Mouse (Mus musculus): ENCODE data around the gene Palm2.

Gene Palm2

DNA sequence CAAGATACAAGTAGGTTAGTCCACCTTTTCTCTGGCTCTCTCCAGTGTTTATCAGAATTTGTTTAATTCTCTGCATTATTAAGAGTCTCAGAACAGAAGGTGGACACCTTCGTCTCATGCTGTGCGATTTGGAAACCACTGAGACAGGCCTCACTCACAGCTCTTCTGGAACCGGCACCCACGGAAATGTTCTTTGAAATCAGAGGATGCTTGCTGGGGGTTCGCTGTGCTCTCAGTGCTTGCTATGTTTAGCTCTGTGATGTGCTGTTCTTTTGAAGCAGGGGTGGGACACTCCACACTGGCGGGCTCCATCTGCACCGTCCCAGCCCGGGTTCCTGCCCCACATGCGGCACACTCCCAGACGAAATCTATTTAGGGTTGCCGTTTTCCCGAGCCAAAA is 222.3 kb downstream of the Palm2 start:
- no peak for DNase-seq (ENCODE audit: extremely low read depth, insufficient read length, low spot score)

DNA sequence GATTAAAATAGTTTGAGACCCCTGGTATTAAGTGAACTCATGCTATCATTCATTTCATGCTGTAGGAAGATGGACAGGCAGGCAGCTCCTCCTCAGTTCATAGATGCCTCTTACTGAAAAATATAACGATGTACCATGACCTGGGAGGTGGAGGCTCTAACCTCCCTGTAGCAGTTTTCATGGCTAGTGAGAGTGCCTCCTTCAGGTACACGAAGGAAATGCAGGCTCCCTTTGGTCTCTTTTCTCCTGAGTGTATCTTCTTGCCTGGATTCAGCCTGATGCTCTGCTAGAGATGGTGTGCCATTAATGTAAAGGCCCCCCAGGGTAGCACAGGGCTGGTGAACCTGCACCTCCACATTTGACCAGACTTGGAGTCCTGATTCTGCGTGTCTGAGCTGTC is 222.8 kb downstream of the Palm2 start:
- DNase-seq (ENCODE audit: extremely low read depth, insufficient read length, low spot score), result no peak

DNA sequence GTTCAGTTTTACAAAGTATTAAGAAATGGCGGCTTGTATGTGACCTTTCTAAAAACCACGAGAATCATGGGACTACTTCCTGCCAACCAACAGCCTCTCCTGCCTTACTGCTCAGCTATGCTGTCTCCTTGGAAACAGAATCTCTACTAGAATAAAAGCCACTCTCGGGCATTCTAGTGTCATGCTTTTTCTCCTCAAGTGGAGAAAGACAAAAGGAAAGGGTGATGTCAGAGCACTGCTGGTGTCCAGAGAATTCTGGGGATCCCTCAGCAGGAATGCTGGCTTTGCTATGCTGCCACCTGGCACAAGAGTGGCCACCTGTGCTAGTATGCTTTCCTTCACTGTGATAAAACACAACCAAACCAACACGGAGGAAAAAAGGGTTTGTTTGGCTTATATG is 226.4 kb downstream of the Palm2 start:
- DNase-seq (ENCODE audit: extremely low read depth, insufficient read length, low spot score), result no peak

DNA sequence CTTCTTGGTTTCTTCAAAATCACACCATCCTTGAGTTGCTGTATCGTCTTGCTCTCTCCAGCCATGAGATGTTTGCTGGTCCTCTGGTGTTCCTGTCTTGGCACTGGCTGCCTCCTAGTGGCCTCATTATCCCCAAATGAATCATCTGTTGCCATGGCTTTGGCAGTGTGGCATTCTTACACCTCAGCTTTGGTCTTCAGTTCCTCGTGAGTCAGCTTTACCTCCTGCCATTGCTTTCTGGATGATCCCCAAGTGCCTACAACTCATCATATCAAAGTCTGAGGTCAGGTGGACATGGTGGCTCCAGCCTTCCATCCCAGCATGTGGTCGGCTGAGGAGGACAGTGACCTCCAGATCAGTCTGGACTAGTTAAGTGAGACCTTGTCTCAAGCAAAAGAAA is 232.1 kb downstream of the Palm2 start:
- peak; percentile 72 for DNase-seq (ENCODE audit: extremely low read depth, insufficient read length, low spot score)

DNA sequence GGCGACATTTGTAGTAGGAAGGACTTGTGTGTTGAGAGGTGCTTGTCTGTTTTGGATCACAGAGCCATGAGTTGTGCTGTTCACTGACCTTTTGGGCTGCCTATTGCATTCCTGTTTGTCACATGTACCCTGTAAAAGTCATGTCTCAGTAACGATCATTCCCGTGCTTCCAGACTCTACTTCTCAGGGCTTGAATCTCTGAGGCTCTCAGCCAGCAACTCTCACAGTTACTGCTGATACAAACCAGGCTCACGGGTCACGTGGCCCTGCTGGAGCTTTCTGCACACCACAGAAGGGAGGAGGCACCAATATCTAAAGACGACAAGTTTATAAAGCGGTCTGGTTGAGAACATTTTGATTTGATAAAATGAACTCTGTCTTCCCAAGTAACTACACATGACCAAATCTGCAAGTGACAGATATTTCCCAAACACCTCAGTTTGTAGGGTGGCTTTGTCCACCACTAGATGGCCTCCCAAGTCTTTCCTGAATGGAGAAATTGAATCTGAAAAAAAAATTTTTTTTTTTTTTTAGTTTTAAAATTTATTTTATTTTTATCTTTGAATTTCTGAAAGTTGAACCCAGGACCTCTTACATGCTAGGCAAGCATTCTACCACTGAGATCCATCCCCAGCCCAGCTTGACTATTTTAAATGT is 236.9 kb downstream of the Palm2 start:
- DNase-seq (ENCODE audit: extremely low read depth, insufficient read length, low spot score), result no peak

DNA sequence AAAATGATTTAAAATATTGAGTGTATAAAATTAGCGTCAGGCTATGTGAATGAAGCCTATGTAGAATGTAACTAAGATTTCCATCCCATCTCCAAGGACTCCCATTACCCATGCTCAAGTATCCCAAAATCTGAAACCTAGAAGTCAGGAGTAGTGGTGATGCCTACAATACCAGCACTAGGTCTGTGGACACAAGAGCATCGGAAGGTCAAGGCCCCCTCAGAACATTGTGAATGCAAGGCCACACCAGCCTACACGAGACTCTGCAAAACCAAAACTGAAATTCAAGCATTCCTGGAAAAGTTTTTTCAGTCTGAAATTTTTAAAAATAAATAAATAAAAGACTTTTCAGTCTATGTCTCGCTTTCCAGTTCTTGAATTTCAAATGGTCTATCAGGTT is 238.5 kb downstream of the Palm2 start:
- no peak for DNase-seq (ENCODE audit: extremely low read depth, insufficient read length, low spot score)

DNA sequence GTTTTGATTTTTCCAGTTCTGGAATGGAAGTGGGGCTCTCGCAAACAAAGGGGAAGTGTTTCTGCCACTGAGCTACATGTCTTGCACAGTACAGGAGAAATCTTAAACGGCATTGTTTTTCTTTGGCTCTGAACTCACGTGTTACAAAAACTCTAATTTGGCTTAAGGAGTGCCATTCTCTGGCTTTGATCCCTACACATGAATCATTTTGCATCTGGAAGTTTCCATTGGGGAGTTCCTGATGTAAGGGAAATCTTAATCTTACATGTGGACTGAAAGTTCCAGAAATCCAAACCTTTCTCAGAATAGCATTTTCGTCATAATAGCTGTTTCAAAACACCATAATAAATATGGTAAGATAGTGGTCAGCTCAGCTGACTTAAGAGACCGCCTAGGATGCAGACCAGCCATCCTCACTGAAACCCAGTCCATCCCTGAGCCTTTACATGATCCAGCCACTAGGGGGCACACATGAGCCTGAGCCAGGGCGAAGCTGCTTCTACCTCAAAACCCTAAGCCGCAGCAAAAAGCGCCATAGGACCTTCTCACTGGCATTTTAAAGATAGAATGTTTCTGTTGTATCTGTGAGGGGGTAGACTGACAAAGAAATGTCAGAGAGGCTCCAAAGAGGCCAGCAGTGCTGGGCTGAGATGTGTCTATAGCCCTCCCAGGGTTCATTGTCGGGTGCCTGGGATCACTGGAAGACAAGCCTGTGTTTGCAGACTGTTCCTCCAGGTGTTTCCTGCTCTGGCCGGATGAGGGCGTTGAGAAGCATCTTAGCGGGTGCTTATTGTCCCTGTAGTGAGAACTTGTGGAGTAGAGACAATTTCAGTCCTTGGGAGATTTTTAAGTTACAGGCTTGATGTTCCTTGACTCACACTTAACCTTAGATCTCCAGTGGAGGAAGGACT is 239.2 kb downstream of the Palm2 start:
- DNase-seq (ENCODE audit: extremely low read depth, insufficient read length, low spot score), result peak; percentile 66

DNA sequence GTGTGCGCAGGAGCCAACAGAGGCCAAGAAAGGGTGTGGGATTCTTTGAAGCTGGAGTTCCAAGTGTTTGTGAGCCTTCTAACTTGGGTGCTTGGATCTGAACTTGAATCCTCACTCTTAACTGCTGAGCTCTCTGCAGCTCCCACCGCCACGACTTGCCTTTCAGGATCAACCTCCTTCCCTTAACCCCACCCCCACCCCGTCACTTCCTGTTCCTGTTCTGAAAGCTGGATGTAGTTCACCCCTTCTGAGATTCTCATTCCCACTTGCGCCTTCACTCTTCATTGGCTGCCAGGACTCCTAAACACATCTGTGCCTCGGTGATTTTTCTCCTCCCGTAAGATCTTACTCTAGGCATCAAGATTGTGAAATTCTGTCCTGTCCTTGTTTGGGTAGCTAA is 240.3 kb downstream of the Palm2 start:
- DNase-seq (ENCODE audit: extremely low read depth, insufficient read length, low spot score), result no peak

DNA sequence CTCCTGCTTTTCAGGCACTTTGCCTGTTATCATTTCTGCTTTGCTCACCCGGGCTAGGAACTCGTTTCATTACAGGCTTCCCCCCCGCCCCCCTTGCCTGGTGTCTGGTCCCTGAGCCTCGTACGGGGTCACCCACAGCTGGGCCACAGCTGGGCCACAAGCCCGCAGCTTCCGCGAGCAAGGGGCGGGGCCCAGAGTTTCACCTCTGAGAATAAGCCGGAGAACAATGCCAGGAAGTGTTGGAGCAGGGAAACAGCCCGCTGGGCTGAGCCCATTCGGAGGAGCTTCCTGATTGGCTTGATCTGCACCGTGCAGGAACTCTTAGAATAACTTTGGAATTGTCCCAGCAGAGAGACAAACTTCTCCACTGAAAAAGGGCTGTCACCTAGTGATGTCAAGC is 241.3 kb downstream of the Palm2 start:
- no peak for DNase-seq (ENCODE audit: extremely low read depth, insufficient read length, low spot score)

DNA sequence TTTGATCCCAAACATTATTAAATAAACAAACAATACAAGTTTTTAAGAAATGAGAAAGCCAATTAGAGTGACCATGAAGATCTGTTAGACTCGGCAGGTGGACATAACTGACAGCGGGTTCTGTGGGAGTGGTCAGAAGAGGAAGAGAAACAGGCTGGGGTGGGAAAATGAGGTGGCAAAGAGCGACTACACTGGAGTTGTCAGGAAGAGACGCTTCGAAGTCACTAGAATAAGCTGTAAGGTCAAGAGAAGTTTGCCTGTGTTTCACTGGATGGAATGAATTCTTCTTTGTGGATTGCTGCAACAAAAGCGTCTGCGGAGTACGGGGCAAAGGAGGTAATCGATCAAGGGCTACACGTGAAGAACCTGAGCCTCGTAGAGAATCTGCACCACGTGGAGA is 243.9 kb downstream of the Palm2 start:
- DNase-seq (ENCODE audit: extremely low read depth, insufficient read length, low spot score), result no peak

DNA sequence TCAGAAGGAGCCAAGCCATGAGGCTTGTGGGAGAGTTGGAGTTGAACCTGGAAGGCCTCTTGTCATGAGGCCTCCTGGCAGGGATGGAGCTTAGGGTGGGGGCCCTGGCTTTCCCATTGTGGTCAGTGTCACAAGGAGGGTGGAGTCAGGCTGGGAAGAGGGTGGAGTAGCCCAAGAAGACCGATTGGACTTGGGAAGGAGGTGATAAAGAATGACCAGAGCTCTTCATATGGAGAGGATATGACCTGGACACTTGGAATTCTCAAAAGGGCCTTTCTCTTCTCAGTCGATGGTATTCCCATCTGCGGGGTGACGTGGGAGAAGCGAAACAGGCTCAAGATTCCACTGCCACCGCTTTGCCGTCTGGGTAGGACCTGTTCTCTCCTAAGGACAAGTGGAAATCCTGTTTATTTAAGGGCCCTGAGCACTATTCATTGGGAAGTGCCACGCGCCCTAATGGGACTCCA is 245.0 kb downstream of the Palm2 start:
- no peak for DNase-seq (ENCODE audit: extremely low read depth, insufficient read length, low spot score)

DNA sequence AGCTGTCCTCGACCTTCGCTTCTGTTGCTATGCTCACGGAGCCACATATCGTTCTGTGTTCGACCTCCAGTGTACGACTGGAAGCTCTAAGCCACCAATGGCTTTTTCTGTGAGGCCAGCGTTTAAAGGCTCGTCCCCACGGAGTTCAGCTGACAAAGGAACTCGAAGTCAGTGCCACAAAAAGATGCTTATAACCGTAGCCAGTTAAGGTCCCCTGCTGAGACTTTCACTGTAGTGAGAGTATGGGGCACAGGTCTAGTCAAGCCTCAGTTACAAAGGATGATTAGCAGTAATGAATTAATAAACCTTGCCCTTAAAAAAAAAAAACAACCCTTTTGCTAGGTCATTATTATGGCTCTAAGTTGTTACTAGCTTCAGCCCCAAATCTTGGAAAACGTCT is 246.1 kb downstream of the Palm2 start:
- DNase-seq (ENCODE audit: extremely low read depth, insufficient read length, low spot score), result no peak

DNA sequence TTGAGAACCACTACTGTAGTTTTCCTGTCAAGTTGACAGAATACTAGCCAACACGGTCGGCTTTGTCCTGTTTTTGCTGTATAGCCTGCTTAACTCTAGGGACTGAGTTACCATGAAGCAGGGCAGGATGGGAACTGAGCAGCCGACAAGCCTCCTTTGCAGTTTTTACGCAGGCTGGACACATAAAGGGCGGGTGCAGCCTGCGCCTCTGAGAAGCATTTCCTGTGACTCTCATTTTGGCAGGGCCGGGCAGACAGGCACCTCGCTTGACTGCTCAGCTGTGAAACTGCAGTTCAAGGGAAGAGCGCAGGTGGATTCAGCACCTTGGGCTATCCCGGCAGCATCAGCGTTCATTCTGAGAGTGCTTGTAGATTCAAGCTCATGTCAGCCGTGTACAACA is 247.5 kb downstream of the Palm2 start:
- no peak for DNase-seq (ENCODE audit: extremely low read depth, insufficient read length, low spot score)

DNA sequence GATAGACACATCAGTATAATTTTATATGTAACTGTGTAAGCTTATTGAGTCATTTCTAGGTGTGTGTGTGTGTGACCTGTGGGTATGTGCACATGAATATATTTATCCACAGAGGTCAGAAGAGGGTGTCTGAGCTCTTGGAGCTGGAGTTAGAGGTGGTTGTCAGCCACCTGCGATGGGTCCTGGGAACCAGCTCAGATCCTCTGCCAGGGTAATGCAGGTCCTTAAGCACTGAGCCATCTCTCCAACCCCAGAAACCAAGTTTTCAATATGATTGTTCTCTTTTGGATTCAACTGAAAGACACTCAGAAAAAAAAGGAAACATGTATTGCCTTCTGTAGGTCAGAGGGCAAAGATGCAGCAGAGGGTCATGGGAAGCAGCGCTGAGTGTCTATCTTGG is 248.3 kb downstream of the Palm2 start:
- no peak for DNase-seq (ENCODE audit: extremely low read depth, insufficient read length, low spot score)

DNA sequence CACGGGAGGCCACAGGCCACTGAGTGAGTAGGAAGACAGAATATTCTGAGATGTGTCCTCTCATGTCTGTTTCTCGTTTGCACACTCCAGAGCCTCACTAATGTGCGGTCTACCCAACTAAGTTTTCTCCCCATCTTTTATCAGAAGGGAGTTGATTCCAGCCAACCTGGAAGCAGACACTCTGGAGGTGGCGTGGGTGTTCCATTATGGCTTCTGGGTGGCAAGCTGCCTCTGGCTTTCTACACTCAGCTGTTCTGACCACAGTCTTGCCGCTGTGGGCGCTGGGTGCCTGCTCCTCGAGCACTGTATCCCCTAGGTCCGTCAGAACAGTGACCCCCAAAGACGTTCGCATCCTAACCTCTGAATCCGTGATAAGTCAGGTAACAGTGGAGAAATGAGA is 248.9 kb downstream of the Palm2 start:
- no peak for DNase-seq (ENCODE audit: extremely low read depth, insufficient read length, low spot score)

DNA sequence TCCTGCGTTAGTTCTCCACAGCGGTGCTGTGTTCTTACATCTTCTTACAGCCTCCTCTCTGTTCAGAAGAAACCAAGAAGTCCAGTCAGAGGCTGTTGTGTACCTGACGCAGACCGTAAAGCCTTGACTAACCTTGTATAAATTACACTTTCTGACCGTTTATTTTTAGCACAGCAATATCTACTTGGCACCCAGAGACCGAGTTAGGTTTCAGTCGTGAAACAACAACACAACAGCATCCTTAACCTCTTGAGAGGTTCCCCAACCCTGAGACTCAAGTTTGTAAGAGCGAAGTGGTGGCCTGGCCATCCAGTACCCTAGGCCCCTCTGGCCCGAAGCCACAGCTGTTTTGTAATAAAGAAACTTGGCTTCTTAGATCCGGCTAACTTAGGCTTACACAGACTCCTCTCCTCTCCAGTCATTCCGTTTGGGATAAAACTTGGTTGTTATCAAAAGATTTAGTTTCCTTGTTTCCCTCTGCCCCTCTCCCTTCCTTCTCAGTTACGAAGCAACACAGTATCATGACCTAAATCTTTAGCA is 250.7 kb downstream of the Palm2 start:
- DNase-seq (ENCODE audit: extremely low read depth, insufficient read length, low spot score), result no peak

DNA sequence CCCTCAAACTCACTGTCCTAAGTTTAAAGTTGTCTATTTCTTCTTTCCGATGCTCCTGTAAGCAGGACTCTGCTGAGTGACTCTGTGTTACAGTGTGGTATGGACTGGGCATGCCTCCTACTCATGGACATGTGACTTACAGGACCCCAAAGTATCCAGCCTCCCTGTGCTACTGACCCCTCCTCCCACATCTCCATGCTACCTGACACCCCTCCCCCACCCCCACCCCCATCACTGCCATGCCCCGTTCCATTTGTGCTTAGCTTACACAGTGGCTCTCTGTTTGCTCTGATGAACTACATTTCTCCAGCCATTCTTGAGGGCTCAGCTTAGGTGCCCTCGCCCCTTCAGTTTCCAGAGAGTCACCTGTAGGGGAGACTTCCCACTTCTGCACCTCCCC is 252.7 kb downstream of the Palm2 start:
- DNase-seq (ENCODE audit: extremely low read depth, insufficient read length, low spot score), result no peak

DNA sequence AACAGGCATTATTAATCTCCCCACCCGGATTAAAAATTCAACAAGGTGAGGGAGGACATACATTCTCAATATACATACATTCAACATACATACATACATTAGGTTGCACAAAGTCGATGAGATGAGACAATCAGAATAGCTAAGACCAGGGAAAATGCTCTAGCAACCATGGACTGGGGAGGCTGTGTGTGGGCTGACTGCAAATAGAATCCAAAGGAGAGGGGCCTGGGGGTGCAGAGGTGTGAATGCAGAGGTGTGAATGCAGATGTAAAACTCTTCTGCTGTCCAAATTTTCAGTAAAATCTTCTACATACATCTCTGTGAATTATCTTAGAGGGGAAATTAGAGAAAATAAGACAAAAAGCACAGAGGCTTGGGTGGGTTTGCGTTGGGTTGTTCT is 253.5 kb downstream of the Palm2 start:
- no peak for DNase-seq (ENCODE audit: extremely low read depth, insufficient read length, low spot score)

DNA sequence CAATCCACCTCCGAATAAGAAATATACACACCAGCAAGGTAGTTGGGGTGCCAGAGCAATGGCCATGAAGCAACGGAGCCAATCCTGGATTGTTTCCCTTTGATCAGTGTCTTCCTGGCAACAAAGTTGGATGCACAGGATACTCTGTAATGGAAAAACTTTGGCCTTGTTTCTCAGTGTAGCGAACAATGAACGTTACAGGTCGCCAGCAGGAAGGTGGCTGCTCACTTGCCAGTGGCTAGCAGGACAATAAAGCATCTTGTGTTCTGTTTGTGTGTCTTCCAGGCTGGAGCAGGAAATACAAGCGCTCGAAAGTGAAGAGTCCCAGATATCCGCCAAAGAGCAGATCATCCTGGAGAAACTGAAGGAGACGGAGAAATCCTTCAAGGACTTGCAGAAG is 254.1 kb downstream of the Palm2 start:
- DNase-seq (ENCODE audit: extremely low read depth, insufficient read length, low spot score), result no peak

DNA sequence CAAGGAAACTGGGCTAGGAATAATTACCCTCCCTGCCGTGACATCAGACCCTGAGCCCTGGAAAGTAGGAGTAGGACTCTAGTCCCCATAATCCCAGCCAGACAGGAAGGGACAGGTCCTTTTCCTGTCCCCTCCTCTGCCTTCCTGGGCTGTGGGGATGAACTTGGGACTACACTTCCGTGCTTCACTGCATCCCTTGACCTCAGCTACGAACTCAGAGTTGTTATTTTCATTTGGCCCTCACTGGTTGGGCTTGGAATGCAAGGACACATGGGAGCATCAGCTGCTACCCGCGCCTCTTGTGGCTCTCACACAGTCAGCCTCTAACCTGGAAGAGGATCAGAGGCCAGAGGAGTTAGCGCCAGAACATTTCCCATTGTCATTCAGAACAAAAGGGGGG is 256.0 kb downstream of the Palm2 start:
- no peak for DNase-seq (ENCODE audit: extremely low read depth, insufficient read length, low spot score)

DNA sequence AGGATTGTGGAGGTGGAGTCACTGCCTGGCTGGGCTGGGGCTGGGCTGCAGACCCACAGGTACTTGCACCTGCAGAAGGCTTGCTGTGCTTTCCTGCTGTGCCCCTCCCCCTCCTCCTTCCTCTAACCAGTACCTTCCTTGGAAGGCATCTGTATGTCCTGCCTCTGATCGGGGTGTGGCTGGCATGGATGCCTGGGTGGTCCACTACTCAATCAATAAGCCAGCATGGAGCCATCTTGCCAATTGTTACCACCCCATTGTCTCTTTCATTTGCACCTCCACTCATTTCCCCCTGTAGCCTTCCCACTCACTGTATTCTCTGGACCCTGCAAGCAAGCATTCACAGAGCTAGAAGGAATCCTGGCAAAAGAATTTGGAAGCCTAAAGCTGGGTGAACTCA is 256.8 kb downstream of the Palm2 start:
- DNase-seq (ENCODE audit: extremely low read depth, insufficient read length, low spot score), result no peak

Data from 3134 (cell line).